Mouse (Mus musculus): ENCODE data around the gene Slc11a1.

DNA sequence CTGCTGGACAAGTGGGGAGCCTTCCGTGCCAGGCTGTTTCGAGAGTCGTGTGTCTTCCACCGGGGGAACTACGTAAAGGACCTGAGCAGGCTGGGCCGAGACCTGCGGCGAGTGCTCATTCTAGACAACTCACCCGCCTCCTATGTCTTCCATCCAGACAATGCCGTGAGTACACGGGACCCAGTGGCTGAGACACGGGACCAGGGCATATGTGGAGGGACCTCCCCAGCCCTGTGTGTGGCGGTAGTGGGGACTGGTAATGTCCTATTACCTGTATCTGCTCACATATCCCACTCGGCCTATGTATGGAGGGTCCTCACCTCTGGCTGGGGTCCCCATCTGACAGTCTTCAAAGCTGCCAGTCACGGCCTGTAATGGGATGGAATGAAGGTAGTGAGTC lies 19.9 kb downstream of the Slc11a1 start:
- TF ChIP-seq CTCF (IDR thresholded peaks at IDR 0.05; ENCODE audit: extremely low read depth, insufficient read depth, insufficient read length, insufficient replicate concordance) (no peak), POLR2A (IDR thresholded peaks at IDR 0.05; ENCODE audit: low read depth, low read length) (no peak)

Data from spleen, adult 2 months (tissue).